Mouse (Mus musculus): Measurements from ENCODE around the gene Gm20388. TPM values are rescaled to one million over a fixed set of nuclear protein-coding genes. Genes with fewer than 3 reads are reported as not detected.

The Gm20388 gene
- polyA plus RNA-seq, 1 experiment from 2014 or later = not detected

DNA sequence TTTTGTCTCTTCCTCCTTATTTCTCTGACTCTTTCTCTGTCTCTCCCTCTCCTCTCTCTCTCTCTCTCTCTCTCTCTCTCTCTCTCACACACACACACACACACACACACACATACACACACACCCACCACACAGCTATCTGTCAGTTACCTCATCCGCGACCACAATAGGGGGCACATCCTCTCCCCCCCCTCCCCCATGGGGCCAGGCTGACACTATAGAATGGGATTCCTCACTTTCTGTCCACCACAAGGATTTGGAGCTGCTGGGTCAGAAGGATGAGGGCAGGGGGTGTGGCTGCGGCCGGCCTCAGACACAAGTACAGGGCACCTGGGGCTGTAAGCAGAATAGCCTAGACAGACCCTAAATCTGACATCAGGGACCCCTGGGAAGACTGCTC is 1112.4 kb downstream of the Gm20388 start:
- Histone ChIP-seq H3K27ac (ENCODE audit: low read length) (no peak overlapping the region), H3K36me3 (ENCODE audit: control insufficient read depth, insufficient read depth, low read length) (no peaks in the 10 kb centered on the region), H3K27me3 (ENCODE audit: control insufficient read depth, insufficient read depth, low read depth, low read length) (peaks cover 5% of the 10 kb centered on the region; the same call in 1 of the 2 replicates), H3K4me1 (replicated peaks; ENCODE audit: control insufficient read depth, insufficient read depth, low read length) (peaks cover 6% of the 10 kb centered on the region), H3K4me2 (ENCODE audit: low read depth, low read length) (no peak overlapping the region), H3K4me3 (ENCODE audit: low read length) (no peak overlapping the region), H3K9ac (ENCODE audit: low read length) (no peak overlapping the region), H3K9me3 (ENCODE audit: control insufficient read depth, low read length) (peaks cover 4% of the 10 kb centered on the region; the same call in 1 of the 2 replicates)
- WGBS = 84% methylated on average over 4 of the region's 4 CpGs
- ATAC-seq (ENCODE audit: low read depth) = no peak

DNA sequence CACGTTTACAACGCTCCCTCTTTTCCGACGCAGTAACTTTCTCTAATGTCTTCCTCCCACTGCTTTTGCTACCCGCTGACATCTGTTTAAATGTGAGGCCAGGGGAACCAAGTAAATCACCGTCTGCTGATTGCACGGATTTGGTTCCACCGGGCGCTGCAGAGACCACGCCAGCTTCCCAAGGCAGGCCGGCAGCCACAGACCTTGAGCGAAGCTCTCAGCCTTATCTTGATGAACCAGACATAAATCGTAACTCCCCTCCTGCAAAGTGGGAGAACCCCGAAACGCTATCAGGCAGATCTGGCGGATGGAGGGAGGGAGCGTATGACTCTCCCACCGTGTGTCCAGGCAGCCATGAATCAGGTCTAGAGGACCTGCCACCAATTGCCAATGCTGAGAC is 1113.1 kb downstream of the Gm20388 start:
- no peak for ATAC-seq (ENCODE audit: low read depth)
- peaks cover 5% of the 10 kb centered on the region; the same call in 1 of the 2 replicates for H3K27me3 ChIP-seq (ENCODE audit: control insufficient read depth, insufficient read depth, low read depth, low read length)

DNA sequence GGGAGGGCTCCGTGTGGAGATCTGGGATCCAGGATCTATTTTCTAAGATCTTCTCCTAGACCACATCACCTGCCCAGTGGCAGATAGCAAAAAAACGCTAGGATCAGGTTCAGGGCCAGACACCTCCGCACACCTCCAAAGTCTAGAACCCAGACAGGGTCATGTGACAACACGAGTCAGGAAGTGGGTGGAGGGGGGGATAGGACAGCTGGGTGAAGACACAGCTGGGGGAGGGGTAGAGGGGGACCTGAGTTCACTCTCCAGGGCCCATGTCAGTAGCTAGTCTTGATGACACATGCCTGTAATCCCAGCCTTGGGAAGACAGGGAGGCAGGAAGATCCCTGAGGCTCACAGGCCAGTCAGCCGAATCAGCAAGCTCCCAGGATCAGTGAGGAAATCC is 1114.8 kb downstream of the Gm20388 start:
- WGBS = 57% methylated on average over 5 of the region's 5 CpGs
- Histone ChIP-seq H3K27ac (ENCODE audit: low read length) (no peak overlapping the region), H3K36me3 (ENCODE audit: control insufficient read depth, insufficient read depth, low read length) (no peaks in the 10 kb centered on the region), H3K9ac (ENCODE audit: low read length) (no peak overlapping the region), H3K27me3 (ENCODE audit: control insufficient read depth, insufficient read depth, low read depth, low read length) (peaks cover 5% of the 10 kb centered on the region; the same call in 1 of the 2 replicates), H3K9me3 (ENCODE audit: control insufficient read depth, low read length) (no peaks in the 10 kb centered on the region), H3K4me2 (ENCODE audit: low read depth, low read length) (no peak overlapping the region), H3K4me3 (ENCODE audit: low read length) (no peak overlapping the region), H3K4me1 (replicated peaks; ENCODE audit: control insufficient read depth, insufficient read depth, low read length) (peaks cover 8% of the 10 kb centered on the region)
- ATAC-seq (ENCODE audit: low read depth) = no peak

More for the DNA sequence above, 1113.1 kb downstream of the Gm20388 start:
- Histone ChIP-seq H3K4me1 (replicated peaks; ENCODE audit: control insufficient read depth, insufficient read depth, low read length) (peaks cover 6% of the 10 kb centered on the region), H3K36me3 (ENCODE audit: control insufficient read depth, insufficient read depth, low read length) (no peaks in the 10 kb centered on the region), H3K9ac (ENCODE audit: low read length) (no peak overlapping the region), H3K27ac (ENCODE audit: low read length) (no peak overlapping the region), H3K4me3 (ENCODE audit: low read length) (no peak overlapping the region), H3K9me3 (ENCODE audit: control insufficient read depth, low read length) (peaks cover 4% of the 10 kb centered on the region; the same call in 1 of the 2 replicates), H3K4me2 (ENCODE audit: low read depth, low read length) (no peak overlapping the region)
- 24% methylated on average over 18 of the region's 18 CpGs for WGBS

DNA sequence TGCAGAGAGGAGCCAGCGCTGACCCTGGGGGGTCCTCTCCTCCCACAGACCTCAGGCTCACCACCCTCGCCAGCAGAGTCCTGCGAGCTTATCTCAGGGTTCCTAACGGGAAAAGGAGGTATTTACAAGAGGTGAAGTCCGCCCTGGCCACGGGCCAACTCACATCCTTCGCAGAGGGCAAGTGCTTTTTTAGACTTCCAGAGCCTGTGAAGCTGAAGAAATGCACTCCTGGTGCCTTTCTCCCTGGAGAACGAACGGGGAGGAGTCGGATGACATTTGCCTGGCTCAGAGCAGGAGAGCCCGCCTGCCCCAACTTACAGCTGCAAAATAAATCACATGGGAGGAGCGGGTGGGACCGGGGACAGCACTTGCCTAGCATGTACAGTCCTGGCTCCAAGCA is 1117.1 kb downstream of the Gm20388 start:
- Histone ChIP-seq H3K36me3 (ENCODE audit: control insufficient read depth, insufficient read depth, low read length) (no peaks in the 10 kb centered on the region), H3K27me3 (ENCODE audit: control insufficient read depth, insufficient read depth, low read depth, low read length) (peaks cover 3% of the 10 kb centered on the region; the same call in 1 of the 2 replicates), H3K4me1 (replicated peaks; ENCODE audit: control insufficient read depth, insufficient read depth, low read length) (peaks cover 10% of the 10 kb centered on the region), H3K27ac (ENCODE audit: low read length) (no peak overlapping the region), H3K9ac (ENCODE audit: low read length) (no peak overlapping the region), H3K4me2 (ENCODE audit: low read depth, low read length) (no peak overlapping the region), H3K9me3 (ENCODE audit: control insufficient read depth, low read length) (no peaks in the 10 kb centered on the region), H3K4me3 (ENCODE audit: low read length) (no peak overlapping the region)
- ATAC-seq (ENCODE audit: low read depth) = peak; percentile 54; the same call in 1 of the 2 replicates
- WGBS = 7% methylated on average over 13 of the region's 13 CpGs

DNA sequence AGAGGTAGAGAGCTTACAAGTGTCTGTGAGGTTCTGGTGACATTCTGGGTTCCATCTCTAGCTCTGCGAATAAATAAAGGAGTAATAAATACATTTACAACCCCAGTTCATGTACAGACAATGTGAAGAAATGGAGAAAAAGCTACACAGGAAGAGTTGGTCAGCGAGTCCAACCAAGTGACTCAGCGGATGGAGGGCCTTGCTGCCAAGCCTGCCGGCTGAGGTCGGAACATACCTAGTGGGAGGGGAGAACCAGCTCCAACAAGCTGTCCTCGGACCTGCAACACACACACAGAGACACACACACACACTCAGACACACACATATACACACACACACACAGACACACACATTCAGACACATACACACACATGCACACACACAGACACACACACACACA is 1118.4 kb downstream of the Gm20388 start:
- no peak overlapping the region for H3K9ac ChIP-seq (ENCODE audit: low read length)
- H3K9me3 ChIP-seq (ENCODE audit: control insufficient read depth, low read length) = no peaks in the 10 kb centered on the region
- no peaks in the 10 kb centered on the region for H3K36me3 ChIP-seq (ENCODE audit: control insufficient read depth, insufficient read depth, low read length)
- peaks cover 10% of the 10 kb centered on the region for H3K4me1 ChIP-seq (replicated peaks; ENCODE audit: control insufficient read depth, insufficient read depth, low read length)
- H3K4me2 ChIP-seq (ENCODE audit: low read depth, low read length) = no peak overlapping the region
- H3K4me3 ChIP-seq (ENCODE audit: low read length) = no peak overlapping the region
- no peaks in the 10 kb centered on the region for H3K27me3 ChIP-seq (ENCODE audit: control insufficient read depth, insufficient read depth, low read depth, low read length)
- no peak overlapping the region for H3K27ac ChIP-seq (ENCODE audit: low read length)
- no peak for ATAC-seq (ENCODE audit: low read depth)
- WGBS = 73% methylated on average over 6 of the region's 6 CpGs

DNA sequence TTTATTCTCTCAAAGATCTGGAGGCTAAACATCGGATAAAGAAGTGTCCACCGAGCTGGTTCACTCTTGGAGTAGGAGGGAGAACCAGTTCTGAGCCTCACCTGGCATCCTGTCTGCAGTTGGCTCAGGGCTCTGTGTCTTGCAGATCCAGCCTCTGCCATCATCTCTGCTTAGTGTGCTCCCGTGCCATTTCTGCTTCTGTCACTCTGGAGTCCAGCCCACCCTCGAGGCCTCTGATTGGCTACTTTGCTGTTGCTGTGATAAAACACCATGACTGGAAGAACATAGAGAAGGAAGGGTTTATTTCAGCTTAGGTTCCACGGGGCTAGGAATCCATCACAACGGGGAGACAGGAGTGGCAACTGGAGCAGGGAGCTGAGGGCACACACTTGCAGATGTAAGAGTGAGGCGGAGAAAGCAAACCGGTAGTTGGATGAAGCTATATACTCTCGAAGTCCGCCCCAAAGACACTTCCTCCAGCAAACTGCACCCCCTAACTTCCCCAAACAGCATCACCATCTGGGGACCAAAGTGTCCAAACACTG is 1119.9 kb downstream of the Gm20388 start:
- Histone ChIP-seq H3K9me3 (ENCODE audit: control insufficient read depth, low read length) (no peaks in the 10 kb centered on the region), H3K9ac (ENCODE audit: low read length) (no peak overlapping the region), H3K4me1 (replicated peaks; ENCODE audit: control insufficient read depth, insufficient read depth, low read length) (peaks cover 10% of the 10 kb centered on the region), H3K27me3 (ENCODE audit: control insufficient read depth, insufficient read depth, low read depth, low read length) (no peaks in the 10 kb centered on the region), H3K4me3 (ENCODE audit: low read length) (no peak overlapping the region), H3K27ac (ENCODE audit: low read length) (no peak overlapping the region), H3K36me3 (ENCODE audit: control insufficient read depth, insufficient read depth, low read length) (no peaks in the 10 kb centered on the region), H3K4me2 (ENCODE audit: low read depth, low read length) (no peak overlapping the region)
- 45% methylated on average over 10 of the region's 10 CpGs for WGBS
- ATAC-seq (ENCODE audit: low read depth) = no peak

DNA sequence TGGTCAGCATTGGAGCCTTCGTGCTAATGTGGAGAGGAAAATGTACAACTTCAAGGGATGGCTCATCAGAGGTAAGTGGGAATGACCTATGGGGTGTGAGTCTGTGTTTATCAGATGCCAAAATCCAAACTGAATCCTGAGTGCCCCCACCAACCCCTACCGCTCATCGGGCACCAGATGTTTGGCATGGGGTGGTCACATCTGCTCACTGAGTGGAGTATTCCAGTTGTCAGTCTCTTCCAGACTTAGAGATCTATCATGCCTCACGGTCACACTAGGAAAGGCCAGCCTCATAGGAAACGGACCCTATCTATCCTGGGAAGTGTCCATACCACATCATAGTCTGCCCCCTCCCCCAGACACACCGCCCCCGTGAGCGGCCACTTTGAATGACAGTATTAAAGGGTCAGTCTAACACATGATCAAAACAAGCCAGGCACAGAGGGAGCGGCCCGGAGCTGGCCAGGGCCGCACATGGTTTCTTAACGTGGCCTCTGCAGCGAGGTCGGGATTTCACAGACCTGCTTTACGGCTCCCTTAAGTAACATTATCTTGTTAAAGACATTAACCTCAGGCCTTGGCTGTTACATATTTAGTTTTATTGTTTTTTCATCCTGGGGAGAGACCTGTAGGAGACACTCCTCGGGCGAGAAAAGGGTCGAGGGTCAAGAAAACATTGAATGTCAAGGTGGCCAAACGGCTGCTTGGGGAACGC is 1122.8 kb downstream of the Gm20388 start:
- ATAC-seq (ENCODE audit: low read depth) = no peak

DNA sequence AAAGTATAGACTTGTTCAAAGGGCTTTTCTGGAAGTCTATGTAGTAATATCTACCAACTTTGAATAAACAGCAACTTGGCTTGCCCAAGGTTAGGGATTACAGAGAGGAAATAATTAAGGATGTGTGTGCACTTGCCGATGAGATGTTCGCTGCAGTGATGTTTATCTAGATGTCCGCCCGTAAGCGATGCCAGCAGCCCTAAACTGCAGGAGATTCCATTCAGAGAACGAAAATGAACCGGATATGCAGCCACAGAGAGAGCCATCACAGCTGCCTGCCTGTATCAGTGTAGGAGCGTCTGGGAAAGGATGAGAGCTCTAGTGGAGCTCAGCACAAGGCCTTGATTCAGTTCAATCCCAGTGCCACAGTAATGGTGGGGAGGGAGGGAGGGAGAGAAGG is 1125.0 kb downstream of the Gm20388 start:
- H3K4me1 ChIP-seq (replicated peaks; ENCODE audit: control insufficient read depth, insufficient read depth, low read length) = 0 out of 2 replicates have a peak, but pooled peaks cover under 1% of the 10 kb centered on the region

More for the DNA sequence above, 1122.8 kb downstream of the Gm20388 start:
- H3K4me3 ChIP-seq (ENCODE audit: low read length) = no peak overlapping the region
- no peak overlapping the region for H3K4me2 ChIP-seq (ENCODE audit: low read depth, low read length)
- H3K9ac ChIP-seq (ENCODE audit: low read length) = no peak overlapping the region
- no peak overlapping the region for H3K27ac ChIP-seq (ENCODE audit: low read length)
- H3K27me3 ChIP-seq (ENCODE audit: control insufficient read depth, insufficient read depth, low read depth, low read length) = no peaks in the 10 kb centered on the region
- WGBS = 64% methylated on average over 20 of the region's 20 CpGs
- 0 out of 2 replicates have a peak, but pooled peaks cover 4% of the 10 kb centered on the region for H3K4me1 ChIP-seq (replicated peaks; ENCODE audit: control insufficient read depth, insufficient read depth, low read length)
- no peaks in the 10 kb centered on the region for H3K9me3 ChIP-seq (ENCODE audit: control insufficient read depth, low read length)
- no peaks in the 10 kb centered on the region for H3K36me3 ChIP-seq (ENCODE audit: control insufficient read depth, insufficient read depth, low read length)

DNA sequence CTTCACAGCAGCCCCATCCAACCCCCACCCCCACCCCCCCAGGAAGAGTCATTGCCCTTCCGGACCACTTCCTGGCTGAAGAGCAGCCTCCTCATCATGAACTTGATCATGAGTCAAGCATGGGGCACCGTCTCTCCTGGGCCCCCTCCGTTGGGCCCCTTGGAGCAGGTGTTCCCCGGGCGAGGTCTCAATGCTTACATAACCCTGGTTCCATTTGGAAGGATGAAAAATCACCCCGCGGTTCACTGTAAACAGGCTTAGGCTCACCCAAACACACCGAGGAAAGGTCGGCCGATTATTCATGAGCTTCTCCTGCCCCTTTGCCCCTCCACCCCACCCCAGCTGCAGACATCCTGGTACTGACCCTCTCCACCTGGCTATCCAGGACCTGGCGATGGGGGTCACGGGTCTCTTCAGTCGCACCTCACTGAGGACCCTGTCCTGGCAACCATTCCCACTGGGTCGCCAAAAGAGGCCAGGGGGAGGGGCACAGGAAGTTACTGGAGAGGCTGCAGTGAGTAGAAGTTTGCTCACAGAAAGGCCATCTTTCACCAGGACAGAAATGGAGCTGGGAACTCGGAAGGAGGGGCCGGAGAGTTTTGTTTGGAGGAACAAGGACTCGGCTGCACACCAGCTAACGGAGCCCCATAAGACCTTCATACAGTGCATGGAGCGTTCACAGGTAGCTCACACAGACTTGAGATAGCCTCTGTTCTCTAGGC is 1133.2 kb downstream of the Gm20388 start:
- 0 out of 2 replicates have a peak overlapping the region, but pooled peaks have one; percentile 28 for H3K9ac ChIP-seq (ENCODE audit: low read length)
- H3K36me3 ChIP-seq (ENCODE audit: control insufficient read depth, insufficient read depth, low read length) = no peaks in the 10 kb centered on the region
- peak overlapping the region; percentile 39 for H3K4me2 ChIP-seq (ENCODE audit: low read depth, low read length)
- no peak overlapping the region for H3K4me3 ChIP-seq (ENCODE audit: low read length)
- ATAC-seq (ENCODE audit: low read depth) = no peak; the same call in 1 of the 2 replicates
- 13% methylated on average over 19 of the region's 19 CpGs for WGBS
- H3K27me3 ChIP-seq (ENCODE audit: control insufficient read depth, insufficient read depth, low read depth, low read length) = no peaks in the 10 kb centered on the region
- no peaks in the 10 kb centered on the region for H3K9me3 ChIP-seq (ENCODE audit: control insufficient read depth, low read length)
- H3K27ac ChIP-seq (ENCODE audit: low read length) = no peak overlapping the region
- H3K4me1 ChIP-seq (replicated peaks; ENCODE audit: control insufficient read depth, insufficient read depth, low read length) = peaks cover 10% of the 10 kb centered on the region

More for the DNA sequence above, 1125.0 kb downstream of the Gm20388 start:
- no peak overlapping the region for H3K9ac ChIP-seq (ENCODE audit: low read length)
- H3K36me3 ChIP-seq (ENCODE audit: control insufficient read depth, insufficient read depth, low read length) = no peaks in the 10 kb centered on the region
- no peaks in the 10 kb centered on the region for H3K9me3 ChIP-seq (ENCODE audit: control insufficient read depth, low read length)
- ATAC-seq (ENCODE audit: low read depth) = peak; percentile 67
- H3K27me3 ChIP-seq (ENCODE audit: control insufficient read depth, insufficient read depth, low read depth, low read length) = no peaks in the 10 kb centered on the region
- WGBS = 43% methylated on average over 8 of the region's 8 CpGs
- no peak overlapping the region for H3K4me3 ChIP-seq (ENCODE audit: low read length)
- no peak overlapping the region for H3K4me2 ChIP-seq (ENCODE audit: low read depth, low read length)
- H3K27ac ChIP-seq (ENCODE audit: low read length) = no peak overlapping the region
